Mouse (Mus musculus): ENCODE data around the gene Map3k15. TPM values are rescaled to one million over a fixed set of nuclear protein-coding genes. Genes with fewer than 3 reads are reported as not detected.

The Map3k15 gene
- polyA plus RNA-seq (2015; fragmentation: Illumina TruSeq; extraction: RNeasy Lipid Tissue Mini Kit (QIAGEN cat#74804); ENCODE audit: low read depth, low replicate concordance): 0.89 TPM

DNA sequence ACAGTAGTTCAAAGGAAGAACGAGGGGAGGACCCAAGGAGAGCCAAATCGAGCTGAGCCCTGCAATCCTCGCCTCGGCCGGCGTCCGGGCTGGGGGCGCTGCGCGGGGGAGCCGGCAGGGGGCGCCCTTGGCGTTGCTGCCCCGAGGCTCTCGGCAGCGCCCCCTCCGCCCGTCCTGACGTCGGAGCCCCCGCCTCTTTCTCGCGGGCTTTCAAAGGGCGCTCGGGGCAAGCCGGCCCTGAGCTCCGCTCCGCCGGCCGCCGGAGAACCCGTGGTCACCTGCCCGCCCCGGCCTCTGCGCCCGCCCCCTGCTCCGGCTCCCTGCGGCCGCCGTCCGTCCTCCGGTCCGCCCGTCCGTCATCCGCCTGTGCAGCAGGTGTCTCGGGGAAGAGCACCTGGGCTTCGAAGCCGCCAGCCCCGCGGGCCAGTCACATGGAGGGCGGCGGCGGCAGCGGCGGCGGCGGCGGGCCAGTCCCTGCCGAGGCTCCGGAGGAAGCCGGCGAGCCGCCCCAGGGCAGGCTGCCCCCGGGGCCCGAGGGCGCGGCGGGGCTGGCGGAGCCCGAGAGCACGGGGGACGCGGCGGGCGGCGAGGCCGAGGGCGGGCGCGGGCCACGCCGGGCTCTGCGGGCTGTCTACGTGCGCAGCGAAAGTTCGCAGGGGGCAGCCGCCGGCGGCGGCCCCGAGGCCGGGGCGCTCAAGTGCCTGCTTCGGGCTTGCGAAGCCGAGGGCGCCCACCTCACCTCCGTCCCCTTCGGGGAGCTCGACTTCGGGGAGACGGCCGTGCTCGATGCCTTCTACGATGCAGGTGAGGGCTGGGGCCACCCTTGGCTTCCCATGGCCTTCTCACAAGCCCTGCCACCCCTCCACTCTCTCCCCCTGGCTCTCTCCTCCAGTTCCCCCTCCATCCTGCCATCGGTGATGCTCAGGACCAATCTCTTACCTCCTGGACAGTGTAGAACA lies at the start of gene Map3k15:
Map3k15 (plus strand) TSS at position 432 of the 959 bp plus-strand sequence.

DNA sequence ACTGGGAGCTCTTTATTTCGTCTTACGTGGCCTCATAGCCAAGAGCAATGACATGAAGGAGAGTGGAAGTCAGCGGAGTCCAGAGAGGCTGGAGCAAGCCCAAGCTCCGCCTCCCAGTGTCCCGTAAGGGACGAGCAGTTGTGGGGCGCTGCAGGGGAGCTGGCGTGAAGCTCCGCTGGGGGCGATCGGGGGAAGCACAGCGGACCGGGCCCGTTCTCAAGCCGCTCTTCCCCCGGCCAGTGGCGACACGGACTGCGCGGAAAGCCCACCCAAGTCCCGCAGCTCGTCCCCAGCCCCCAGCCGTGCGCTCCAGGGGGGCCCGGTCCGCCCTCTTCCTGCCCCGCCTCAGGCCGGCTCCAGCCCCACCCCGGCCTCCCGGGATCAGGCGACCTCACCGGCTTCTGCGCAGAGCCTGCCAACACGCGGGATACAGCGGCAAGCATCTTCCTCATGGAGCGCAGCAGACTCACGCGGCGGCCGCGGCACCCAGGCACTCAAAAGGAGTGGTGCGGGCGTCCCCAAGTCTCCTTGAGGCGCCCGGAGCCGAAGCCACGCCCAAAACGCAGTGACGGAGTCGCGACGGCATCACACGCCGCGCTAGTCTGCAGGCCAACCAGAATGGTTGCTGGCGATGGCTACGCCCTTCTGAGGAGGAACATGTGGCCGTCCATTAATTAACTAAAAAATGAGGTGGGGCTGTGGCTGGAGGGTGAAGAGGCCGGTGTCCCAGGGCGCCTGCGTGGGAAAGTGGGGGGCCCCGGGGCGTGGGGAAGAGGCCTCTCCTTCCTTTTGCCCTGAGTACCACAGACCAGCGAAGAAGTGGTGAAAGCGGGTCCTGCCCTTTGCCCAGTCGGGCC lies 149.9 kb downstream of the Map3k15 start, which contains the start of gene Pdha1:
Pdha1 (minus strand) TSS at position 553 of the 857 bp plus-strand sequence.

Other genes starting within 250 kb of the Map3k15 start
- 225 TPM for gene Pdha1, start 150.0 kb downstream of the Map3k15 start, polyA plus RNA-seq (2015; fragmentation: Illumina TruSeq; extraction: RNeasy Lipid Tissue Mini Kit (QIAGEN cat#74804); ENCODE audit: low read depth, low replicate concordance)

Measured in brain, adult 10 weeks (tissue).